Mouse (Mus musculus) cerebral cortex, adult 2 months (tissue): ENCODE results near the gene Sirt1.

Source experiments
- WGBS: fragments of 180-500 bp; shearing (Covaris S2); methylation state at CpG from one replicate; pipeline ENCODE4 v1.1.7; 2018; 5-methylcytosine and 5-hydroxymethylcytosine counted together

Sirt1 gene

GRCm38 (mm10) chr10:63381498-63382280 is at the start of gene Sirt1:
TSS of gene Sirt1 (minus strand) at chr10:63381704.
- 7% methylated on average over 24 of the region's 24 CpGs for WGBS

DNA sequence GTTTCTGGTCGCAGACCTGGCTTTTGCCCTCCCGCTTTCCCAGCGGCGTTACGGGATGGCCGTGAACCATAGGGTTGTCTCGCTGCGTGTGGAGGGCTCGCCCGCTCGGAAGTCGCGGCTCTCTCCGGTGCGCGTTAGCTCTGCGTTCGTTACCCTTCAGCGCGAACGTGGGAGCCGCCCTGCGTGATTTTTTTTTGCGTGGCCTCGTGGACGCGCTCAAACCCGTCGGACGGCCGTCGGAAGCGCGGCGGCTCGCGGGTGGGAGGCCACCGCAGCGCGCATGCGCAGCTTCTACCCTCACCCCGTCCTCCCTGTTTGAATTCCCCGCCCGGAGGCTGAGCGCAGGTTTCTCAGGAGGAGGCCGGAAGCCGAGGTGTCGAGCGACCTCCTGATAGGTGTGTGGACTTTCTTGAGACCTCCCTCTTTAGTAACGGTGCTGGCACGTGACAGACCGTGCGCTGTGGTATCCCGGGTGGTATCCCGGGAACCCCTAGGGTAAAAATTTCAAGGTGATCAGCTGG is 48.3 kb upstream of the Sirt1 start, which contains the start of gene Ctnna3:
Ctnna3 (plus strand) TSS at position 314 of the 521 bp plus-strand sequence.
- under 1% methylated on average over 55 of the region's 55 CpGs for WGBS

DNA sequence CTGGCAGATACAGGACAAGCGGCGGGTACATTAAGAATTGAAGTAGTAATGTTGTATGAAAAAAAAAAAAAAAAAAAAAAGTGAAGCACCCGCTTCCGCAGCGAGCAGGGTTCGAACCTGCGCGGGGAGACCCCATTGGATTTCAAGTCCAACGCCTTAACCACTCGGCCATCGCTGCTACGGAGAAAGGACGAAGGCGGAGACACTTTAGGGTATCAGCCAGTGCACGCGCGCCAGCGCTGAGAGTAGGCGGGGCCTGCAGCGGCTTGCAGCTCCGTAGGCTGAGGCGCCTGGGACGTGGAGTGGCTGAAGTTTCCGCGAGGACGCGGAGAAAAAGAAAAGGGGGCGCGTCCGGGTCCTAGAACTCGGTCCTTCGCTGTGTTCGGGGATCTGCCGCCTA is 47.9 kb upstream of the Sirt1 start:
- WGBS = under 1% methylated on average over 34 of the region's 34 CpGs

- WGBS = 3% methylated on average over 11 of the region's 11 CpGs
Measured at GRCm38 (mm10) chr10:63429023-63429340, 47.5 kb upstream of the Sirt1 start.

DNA sequence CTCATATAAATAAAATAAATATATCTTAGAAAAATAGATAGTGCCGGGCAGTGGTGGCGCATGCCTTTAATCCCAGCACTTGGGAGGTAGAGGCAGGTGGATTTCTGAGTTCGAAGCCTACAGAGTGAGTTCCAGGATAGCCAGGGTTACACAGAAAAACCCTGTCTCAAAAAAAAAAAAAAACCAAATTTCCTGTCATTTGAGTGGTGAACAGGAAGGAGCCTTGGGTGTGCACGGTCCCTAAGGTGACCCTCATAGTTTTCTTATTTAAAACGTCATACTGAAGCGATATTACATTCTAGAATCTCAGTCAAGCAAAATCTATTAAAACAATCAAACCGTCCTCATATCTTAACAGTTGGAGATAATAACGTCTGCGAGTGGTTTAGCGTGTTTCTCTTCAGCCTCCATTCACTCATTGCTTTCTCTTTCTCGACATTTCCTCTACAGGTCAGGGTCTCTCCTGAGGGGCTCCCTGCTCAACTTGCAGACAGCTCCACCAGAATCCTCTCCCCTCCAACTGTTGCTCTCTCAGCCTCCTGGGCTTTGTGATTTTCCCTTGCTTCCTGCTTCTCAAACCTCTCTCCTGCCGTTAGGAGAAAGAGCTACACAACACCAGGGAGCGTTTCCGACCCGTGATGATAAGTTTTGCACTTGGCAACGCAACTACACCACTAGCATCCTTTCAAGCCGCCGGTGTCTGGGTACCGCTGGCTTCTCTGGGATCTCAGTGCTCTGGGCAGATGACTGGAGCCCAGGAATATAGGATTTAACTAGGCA is 46.9 kb upstream of the Sirt1 start:
- WGBS = 17% methylated on average over 19 of the region's 19 CpGs

DNA sequence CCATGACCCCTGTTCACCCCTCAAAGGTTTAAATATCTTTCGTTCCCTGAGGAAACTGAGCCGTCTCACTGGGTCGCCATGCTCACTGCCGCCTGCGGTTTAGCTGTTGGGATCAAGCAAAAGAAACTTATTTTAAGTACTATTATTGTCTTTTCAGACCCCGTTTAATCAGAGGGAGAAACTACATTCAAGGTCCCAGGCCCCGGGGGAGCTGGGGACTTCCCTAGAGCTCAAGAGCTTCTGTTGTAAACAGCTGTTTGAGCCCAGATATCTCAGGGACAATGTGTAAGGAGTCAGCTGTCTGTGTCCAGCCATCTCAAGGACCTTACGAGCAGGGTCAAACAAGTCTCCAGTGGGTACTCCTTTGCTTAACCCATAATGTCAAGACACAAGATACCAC is 45.6 kb upstream of the Sirt1 start:
- WGBS = 85% methylated on average over 8 of the region's 8 CpGs

- WGBS = 75% methylated on average over 9 of the region's 9 CpGs
Measured at GRCm38 (mm10) chr10:63423591-63424474, 42.3 kb upstream of the Sirt1 start.

DNA sequence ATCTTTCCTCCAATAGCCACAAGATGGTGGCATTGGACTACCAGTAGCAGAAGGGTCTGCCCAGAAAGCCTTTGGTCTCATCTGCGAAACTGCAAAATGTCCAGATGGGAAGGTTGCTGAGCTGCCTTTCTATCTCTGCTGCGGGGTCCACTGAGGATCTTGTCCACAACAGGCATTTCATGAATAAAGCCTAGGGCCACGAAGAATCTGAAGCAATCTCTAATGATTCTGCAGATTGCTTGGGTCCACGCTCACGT is 41.2 kb upstream of the Sirt1 start:
- WGBS = 58% methylated on average over 5 of the region's 5 CpGs

GRCm38 (mm10) chr10:63421739-63422735 is 40.5 kb upstream of the Sirt1 start, which contains the start of gene Gm7075:
TSS of gene Gm7075 (minus strand) at chr10:63421789.
- WGBS = 87% methylated on average over 18 of the region's 18 CpGs

DNA sequence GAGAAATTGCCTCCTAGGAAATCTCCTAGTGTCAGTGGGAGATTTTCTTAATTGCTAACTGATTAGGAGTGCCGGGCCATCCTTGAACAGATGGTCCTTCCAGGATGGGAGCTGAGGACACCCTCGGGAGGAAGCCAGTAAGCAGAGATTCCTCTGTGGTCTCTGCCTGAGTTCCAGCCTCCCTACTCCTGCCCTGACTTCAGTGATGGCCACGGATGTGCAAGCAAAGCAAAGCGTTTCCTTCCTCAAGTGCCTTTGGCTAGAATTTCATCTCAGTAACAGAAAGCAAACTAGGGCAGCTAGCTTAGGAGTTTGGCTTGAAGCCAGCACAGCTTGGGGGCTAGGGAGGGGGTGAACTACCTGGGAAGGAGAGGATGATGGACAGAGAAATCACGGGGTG is 35.6 kb upstream of the Sirt1 start:
- WGBS = 53% methylated on average over 5 of the region's 5 CpGs

DNA sequence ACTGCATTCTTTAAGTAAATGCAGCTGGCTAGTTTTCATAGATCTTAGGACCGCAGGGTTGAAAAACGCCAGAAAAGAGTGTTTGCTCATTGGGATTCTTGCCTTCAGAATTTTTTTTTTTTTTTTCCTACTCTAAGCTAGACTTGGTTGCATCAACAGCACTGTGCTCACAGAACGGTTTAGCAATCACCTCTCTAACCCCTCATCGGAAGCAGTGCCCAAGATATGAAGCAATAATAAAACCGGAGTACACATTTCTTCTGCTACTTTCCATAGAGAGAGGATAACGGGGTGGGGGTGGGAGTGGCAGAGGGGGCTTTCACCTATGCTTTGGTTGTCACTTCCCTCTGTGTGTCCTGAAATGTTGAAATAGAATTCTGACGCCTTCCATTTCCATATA is 34.3 kb upstream of the Sirt1 start:
- WGBS = 70% methylated on average over 7 of the region's 7 CpGs

- 85% methylated on average over 7 of the region's 7 CpGs for WGBS
Measured at GRCm38 (mm10) chr10:63415287-63415686, 33.8 kb upstream of the Sirt1 start.

GRCm38 (mm10) chr10:63412756-63413155 is 31.3 kb upstream of the Sirt1 start:
- 90% methylated on average over 17 of the region's 17 CpGs for WGBS

- WGBS = 97% methylated on average over 6 of the region's 7 CpGs
Measured at GRCm38 (mm10) chr10:63411674-63412073, 30.2 kb upstream of the Sirt1 start.

GRCm38 (mm10) chr10:63410162-63410956 is 28.9 kb upstream of the Sirt1 start:
- 41% methylated on average over 16 of the region's 16 CpGs for WGBS

DNA sequence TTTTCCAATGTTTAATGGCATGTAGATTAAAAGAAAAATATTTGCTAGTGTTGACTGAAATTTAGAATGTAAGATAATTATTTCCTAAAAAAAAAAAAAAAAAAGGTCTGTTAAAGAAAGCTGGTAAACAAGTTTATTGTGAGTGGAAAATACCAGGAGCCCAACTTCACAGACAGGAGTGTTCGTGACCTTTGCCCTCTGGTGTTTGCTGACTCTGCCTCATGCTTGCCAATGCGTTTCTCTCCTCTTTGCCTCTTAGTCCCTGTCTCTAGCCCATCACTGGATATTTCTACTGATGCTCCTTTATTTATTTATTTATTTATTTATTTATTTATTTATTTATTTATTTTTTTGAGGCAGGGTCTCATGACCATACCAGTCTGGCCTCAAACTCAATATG is 22.1 kb upstream of the Sirt1 start:
- 93% methylated on average over 2 of the region's 2 CpGs for WGBS

DNA sequence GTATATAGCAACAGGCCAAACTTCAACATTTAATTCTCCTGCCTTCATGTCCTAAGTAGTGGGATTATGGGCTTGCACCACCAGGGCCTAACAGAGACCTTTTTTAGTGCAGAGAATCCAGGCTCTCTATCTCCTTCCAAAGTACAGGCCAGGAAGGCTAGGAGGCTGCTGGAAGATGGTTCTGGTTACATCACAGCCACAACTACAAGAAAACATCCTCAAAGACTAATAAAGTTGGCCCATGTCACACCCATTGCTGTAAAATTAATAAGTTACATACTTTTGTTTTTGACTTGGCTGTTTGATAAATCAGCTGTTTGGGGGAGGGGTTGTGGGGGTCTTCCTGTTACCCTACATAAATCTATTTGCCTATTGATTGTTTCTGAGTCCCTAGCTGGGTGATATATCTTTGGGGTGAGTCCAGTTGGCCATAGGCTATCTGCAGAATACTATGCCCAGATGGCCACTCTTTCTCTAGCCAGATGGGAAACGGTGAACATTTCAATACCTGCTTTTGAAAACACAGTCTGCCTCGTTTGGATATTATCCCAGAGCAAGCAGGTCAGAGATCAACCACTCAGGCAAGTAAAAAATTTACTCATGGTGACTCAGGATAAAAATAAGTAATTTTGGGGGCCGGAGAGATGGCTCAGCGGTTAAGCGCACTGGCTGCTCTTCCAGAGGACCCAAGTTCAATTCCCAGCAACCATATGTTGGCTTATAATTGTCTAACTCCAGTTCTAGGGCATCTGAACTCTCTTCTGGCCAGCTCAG is 21.4 kb upstream of the Sirt1 start:
- WGBS = 83% methylated on average over 5 of the region's 5 CpGs

DNA sequence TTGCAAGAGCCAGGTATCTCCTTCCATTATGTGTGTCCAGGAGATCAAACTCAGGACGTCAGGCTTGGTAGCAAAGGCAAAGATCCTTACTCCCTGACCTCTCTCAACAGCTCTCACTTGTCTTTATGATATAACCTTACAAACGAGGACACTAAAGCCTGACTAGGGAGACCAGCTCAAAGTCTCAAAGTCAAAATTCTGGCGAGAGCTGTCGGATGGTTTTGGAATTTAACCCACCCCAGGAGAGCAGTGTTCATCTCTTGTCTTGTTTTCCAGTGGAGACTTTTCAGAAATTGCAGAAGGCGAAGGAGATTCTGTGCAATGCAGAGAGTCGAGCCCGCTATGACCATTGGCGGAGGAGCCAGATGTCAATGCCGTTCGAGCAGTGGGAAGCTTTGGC is 15.5 kb upstream of the Sirt1 start:
- 94% methylated on average over 10 of the region's 10 CpGs for WGBS

GRCm38 (mm10) chr10:63388948-63389347 is 7.4 kb upstream of the Sirt1 start:
- WGBS = 72% methylated on average over 4 of the region's 4 CpGs
